Mouse (Mus musculus) cerebellum, adult 2 months (tissue): Measurements from ENCODE around the gene Mgat4b.

ENCODE experiments used
- CTCF ChIP-seq: fragments of 200-500 bp; IDR thresholded peaks from 2 replicates; pipeline ENCODE4 v1.5.1; 2011; ENCODE audit warnings: low read depth, mild to moderate bottlenecking, control low read depth, low read length, moderate library complexity, borderline replicate concordance; ENCODE audit not compliant: insufficient read depth
- POLR2A ChIP-seq: fragments of 200-500 bp; IDR thresholded peaks from 2 replicates; pipeline ENCODE4 v1.6.1; 2011; ENCODE audit warnings: low read length, control low read depth, borderline replicate concordance; ENCODE audit not compliant: insufficient read depth

DNA sequence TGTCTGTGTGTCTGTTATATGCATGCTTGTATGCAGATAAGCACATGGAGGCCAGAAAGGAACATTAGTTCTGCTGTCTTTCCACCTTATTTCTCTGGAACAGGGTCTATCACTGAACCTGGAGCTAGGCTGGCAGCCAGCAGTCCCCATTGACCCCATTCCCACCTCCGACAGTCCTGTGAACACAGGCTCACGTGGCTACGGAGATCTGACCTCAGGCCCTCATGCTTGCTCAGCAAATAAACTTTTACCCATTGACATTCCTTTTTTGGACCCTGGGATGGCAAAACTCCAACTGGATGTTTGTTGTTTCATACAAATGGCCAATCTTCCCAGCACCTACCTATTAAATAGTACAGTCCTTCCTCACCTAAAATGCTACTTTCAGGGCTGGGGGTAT lies 34.3 kb upstream of the Mgat4b start:
- TF ChIP-seq CTCF, result no peak
- no peak for TF ChIP-seq POLR2A
